Mouse (Mus musculus) lung, postnatal 10 days (tissue): ENCODE measurements around the gene Krba1.

Experiments used
- DNase-seq: peaks from one replicate; pipeline ENCODE4 v3.0.0; 2021

Krba1 gene

DNA sequence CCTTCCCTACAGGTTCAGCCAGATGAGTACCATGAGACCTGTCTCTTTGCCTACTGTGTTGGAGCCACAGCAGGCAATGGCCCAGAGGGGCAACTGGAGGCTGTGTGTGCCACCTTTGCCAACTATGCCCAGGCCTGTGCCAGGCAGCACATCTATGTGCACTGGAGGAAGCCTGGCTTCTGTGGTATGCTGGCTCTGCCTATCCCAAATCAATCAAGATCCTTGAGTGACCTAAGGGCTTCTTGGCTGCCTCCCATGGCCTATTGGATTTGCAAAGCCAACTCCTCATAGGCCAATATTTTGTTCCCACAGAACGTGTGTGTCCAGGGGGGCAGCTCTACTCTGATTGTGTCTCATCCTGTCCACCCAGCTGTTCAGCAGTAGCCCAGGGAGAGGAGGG lies 56.8 kb downstream of the Krba1 start:
- no peak for DNase-seq

DNA sequence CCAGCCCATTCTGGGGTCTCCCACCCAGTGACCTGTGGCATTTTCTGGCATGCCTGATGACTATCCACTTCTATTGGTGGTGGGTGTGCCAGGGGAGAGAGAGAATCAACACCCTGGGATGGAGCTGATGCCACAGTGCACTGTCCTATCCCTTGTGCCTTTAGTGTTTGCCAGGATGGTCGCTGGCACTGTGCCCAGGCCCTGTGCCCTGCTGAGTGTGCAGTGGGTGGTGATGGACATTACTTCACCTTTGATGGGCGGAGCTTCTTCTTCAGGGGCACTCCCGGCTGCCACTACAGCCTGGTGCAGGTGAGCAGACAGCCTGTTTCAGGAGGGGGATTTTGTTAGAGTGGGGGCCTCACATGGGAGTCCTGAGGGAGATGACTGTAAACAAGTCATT lies 57.4 kb downstream of the Krba1 start:
- no peak for DNase-seq

DNA sequence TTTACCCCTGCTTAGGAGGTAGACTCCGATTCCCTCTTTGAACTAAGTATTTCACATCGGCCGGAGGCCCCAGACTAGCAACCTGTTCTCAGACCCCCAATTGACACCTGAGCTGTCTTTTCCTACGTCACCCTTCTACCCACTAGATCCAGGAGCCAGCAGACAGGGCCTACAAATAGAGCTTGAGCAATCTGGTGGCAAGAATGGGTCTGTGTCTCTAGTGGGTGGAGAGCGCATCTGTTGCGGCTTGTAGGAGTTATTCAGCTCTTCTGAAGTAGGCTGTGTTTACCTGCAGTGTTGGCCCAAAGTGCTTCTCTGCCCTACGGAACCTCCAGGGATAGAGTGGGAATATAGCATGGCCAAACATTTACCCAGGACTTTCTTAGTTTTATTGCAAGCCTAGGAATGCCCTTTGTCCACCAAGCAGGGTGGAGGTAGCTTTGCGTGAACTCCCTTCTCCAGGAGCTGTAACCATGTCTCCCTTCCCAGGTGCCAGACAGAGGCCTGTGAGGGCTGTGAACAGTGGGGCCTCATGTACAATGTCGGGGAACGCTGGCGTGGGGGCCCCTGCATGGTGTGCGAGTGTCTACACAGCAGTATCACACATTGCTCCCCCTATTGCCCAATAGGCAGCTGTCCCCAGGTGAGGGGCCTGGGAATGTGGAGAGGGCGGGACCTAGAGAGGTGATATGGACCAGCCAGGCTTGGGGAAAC lies 69.7 kb downstream of the Krba1 start:
- DNase-seq, result no peak

DNA sequence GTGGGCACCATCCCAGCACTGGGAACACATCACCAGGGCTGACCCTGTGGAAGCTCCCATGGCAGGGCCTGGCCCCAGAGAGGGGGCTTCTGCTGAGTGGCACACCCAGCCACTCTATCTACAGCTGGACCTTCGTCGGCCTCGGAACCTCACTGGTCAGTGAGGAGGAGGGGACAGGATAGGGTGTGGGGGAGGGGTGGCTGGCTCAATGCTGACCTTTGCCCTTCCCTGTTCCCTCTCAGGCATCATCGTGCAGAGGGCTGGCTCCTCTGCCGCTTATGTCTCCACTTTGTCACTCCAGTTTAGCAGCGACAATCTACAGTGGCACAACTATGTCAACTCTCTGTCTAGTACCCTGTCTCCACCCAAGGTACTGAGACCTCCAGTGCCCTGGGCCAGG lies 71.3 kb downstream of the Krba1 start:
- no peak for DNase-seq

DNA sequence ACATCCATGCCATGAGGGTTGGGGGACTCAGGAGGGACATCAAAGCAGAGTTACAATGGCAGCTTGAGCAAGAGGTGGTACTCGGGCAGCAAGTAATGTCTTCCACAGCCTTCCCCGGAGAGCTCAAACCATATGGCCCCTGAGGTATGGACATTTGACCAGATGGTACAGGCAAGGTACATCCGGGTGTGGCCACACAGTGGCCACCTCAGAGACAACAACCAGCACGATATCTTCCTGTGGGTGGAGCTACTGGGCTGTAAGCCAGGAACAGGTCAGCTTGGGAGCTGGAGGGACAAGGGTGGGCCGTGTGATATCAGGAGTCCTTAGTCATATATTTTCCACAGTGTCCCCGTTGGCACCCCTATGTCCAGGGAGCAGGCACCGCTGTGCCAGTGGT lies 72.1 kb downstream of the Krba1 start:
- no peak for DNase-seq
